Mouse (Mus musculus): ENCODE results near the gene Gm49337. TPM values are rescaled to one million over a fixed set of nuclear protein-coding genes. Genes with fewer than 3 reads are reported as not detected.

The Gm49337 gene
- total and polyA plus RNA-seq, 3 experiments = not detected

DNA sequence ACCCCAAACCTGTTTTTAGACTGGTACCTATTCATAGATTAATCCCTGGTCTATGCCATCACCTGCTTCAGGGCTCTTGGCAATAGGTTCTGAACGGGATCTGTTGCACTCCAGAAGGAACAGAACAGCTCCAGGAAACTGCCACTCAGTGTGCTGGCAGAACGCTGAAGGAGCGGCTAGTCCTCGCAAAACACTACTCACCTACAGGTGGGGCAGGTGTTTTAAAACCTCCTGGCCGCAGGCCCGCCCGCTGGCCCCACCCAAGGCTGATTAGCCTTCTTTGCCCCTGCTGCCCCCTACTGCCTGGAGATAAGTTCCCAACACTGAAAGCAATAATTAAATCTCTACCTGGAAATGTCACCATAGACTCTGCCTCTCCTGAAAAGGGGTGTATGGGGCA is 5.8 kb upstream of the Gm49337 start, which contains the start of gene Tspan1:
Tspan1 (minus strand) TSS at position 198 of the 400 bp plus-strand sequence.
- no peak for DNase-seq (ENCODE audit: low read depth, low spot score)
- no peaks in the 10 kb centered on the region for H3K27me3 ChIP-seq (ENCODE audit: control insufficient read depth in 1 of 2, insufficient read depth in 2 of 2, low read length in 2 of 2)
- no peak within 1 kb of the TSS for H3K4me3 ChIP-seq (ENCODE audit: control insufficient read depth in 1 of 2, insufficient read depth in 1 of 2, low read depth in 2 of 2, low read length in 2 of 2)
- H3K27ac ChIP-seq (ENCODE audit: control insufficient read depth, low read depth, low read length) = no peak within 1 kb of the TSS
- no peaks in the 10 kb centered on the region for H3K79me2 ChIP-seq (ENCODE audit: control insufficient read depth, insufficient read depth, low read length, poor library complexity)
- peaks cover 0 to 5% of the 10 kb centered on the region in 2 experiments; a peak in 2 of 4 replicates for H3K36me3 ChIP-seq (ENCODE audit: control insufficient read depth in 1 of 2, insufficient read depth in 2 of 2, low read length in 2 of 2)
- no peak for TF ChIP-seq MEF2A (IDR thresholded peaks at IDR 0.05; ENCODE audit: extremely low read depth, insufficient replicate concordance, low read depth, low read length, poor library complexity, severe bottlenecking)
- TF ChIP-seq MAFK (IDR thresholded peaks at IDR 0.05; ENCODE audit: borderline replicate concordance, low read depth, low read length) = no peak
- no peak for TF ChIP-seq MYC (IDR thresholded peaks at IDR 0.05; ENCODE audit: low read depth, low read length)
- no peak for TF ChIP-seq HCFC1 (IDR thresholded peaks at IDR 0.05; ENCODE audit: low read depth, low read length)
- TF ChIP-seq ZKSCAN1 (IDR thresholded peaks at IDR 0.05; ENCODE audit: low read depth, low read length) = no peak
- TF ChIP-seq MXI1 (IDR thresholded peaks at IDR 0.05; ENCODE audit: low read depth, low read length) = no peak
- no peak for TF ChIP-seq POLR2AphosphoS2 (IDR thresholded peaks at IDR 0.05; ENCODE audit: low read length)
- no peak for TF ChIP-seq SIN3A (IDR thresholded peaks at IDR 0.05; ENCODE audit: low read length)
- no peak for TF ChIP-seq BHLHE40 (IDR thresholded peaks at IDR 0.05; ENCODE audit: borderline replicate concordance, low read depth, low read length)
- no peak for TF ChIP-seq NELFE (IDR thresholded peaks at IDR 0.05; ENCODE audit: low read depth, low read length)
- no peak for TF ChIP-seq MYB (IDR thresholded peaks at IDR 0.05; ENCODE audit: low read depth, low read length)
- peak; percentile 12 for TF ChIP-seq RAD21 (IDR thresholded peaks at IDR 0.05; ENCODE audit: low read depth, low read length)
- no peak for TF ChIP-seq POLR2AphosphoS5 (IDR thresholded peaks at IDR 0.05; ENCODE audit: borderline replicate concordance, low read depth, low read length)
- no peak for TF ChIP-seq USF2 (IDR thresholded peaks at IDR 0.05; ENCODE audit: borderline replicate concordance in 1 of 2, insufficient read depth in 1 of 2, low read depth in 1 of 2, low read length in 2 of 2)
- TF ChIP-seq CTCF (IDR thresholded peaks at IDR 0.05 in 2 of 3, conservative IDR thresholded peaks at IDR 0.05 in 1 of 3; ENCODE audit: control insufficient read depth in 1 of 3, insufficient read depth in 1 of 3, low read depth in 2 of 3, low read length in 3 of 3, poor library complexity in 1 of 3, severe bottlenecking in 1 of 3) = peak in 2 of 3 experiments; percentile 42 to 48; a peak in 4 of 6 replicates
- TF ChIP-seq ETS1 (IDR thresholded peaks at IDR 0.05; ENCODE audit: low read depth, low read length) = no peak
- TF ChIP-seq ZC3H11A (IDR thresholded peaks at IDR 0.05; ENCODE audit: low read depth, low read length) = 0 out of 2 replicates have a peak, but pooled peaks have one; percentile 8
- TF ChIP-seq CHD1 (IDR thresholded peaks at IDR 0.05; ENCODE audit: low read depth, low read length) = no peak
- no peak for TF ChIP-seq MAX (IDR thresholded peaks at IDR 0.05; ENCODE audit: low read length)
- TF ChIP-seq TBP (IDR thresholded peaks at IDR 0.05; ENCODE audit: low read depth, low read length) = no peak
- no peak for TF ChIP-seq CHD2 (IDR thresholded peaks at IDR 0.05; ENCODE audit: low read length)
- peak; percentile 35; the same call in 1 of the 2 replicates for TF ChIP-seq SMC3 (IDR thresholded peaks at IDR 0.05; ENCODE audit: low read depth, low read length)
- TF ChIP-seq POLR2A (IDR thresholded peaks at IDR 0.05; ENCODE audit: control insufficient read depth in 1 of 2, insufficient read depth in 1 of 2, low read depth in 1 of 2, low read length in 2 of 2, poor library complexity in 1 of 2) = no peak
- no peak within 1 kb of the TSS for H3K9ac ChIP-seq (ENCODE audit: control insufficient read depth, low read depth, low read length, poor library complexity, severe bottlenecking)
- H3K4me1 ChIP-seq (ENCODE audit: control insufficient read depth in 1 of 2, insufficient read depth in 2 of 2, low read length in 2 of 2) = peaks cover 6 to 8% of the 10 kb centered on the region in 2 experiments; a peak in 3 of 4 replicates
- no peaks in the 10 kb centered on the region for H3K9me3 ChIP-seq (replicated peaks; ENCODE audit: insufficient read depth, low read length)
